Mouse (Mus musculus) CH12.LX (cell line): ENCODE results near the gene Gm4201.
"Not testable (repeated sequence)": the region's sequence is repeated elsewhere in the genome, so short reads cannot be mapped to it uniquely, and the experiment has no call there.

Experiments used
- BHLHE40 ChIP-seq: IDR thresholded peaks from 2 replicates; pipeline ENCODE4 v1.6.1; 2011; ENCODE audit warnings: mild to moderate bottlenecking, low read depth, low read length, improper control_type of control experiment
- CHD1 ChIP-seq: IDR thresholded peaks from 2 replicates; pipeline ENCODE4 v1.6.1; 2012; ENCODE audit warnings: low read depth, low read length, improper control_type of control experiment, inconsistent platforms
- CTCF ChIP-seq, 2 experiments: IDR thresholded peaks in 1 of 2; conservative IDR thresholded peaks in 1 of 2; 2 replicates each; pipeline ENCODE4 v1.5.1; 2011 to 2012; ENCODE audit warnings: low read depth in 2 of 2, low read length in 2 of 2, improper control_type of control experiment in 1 of 2, inconsistent platforms in 1 of 2, mild to moderate bottlenecking in 1 of 2, moderate library complexity in 1 of 2
- EP300 ChIP-seq: IDR thresholded peaks from 2 replicates; pipeline ENCODE4 v1.6.1; 2011; ENCODE audit warnings: low read length, improper control_type of control experiment
- MAFK ChIP-seq: IDR thresholded peaks from 2 replicates; pipeline ENCODE4 v1.6.1; 2011; ENCODE audit warnings: low read length, improper control_type of control experiment; ENCODE audit not compliant: insufficient replicate concordance
- MAX ChIP-seq: IDR thresholded peaks from 2 replicates; pipeline ENCODE4 v1.6.1; 2011; ENCODE audit warnings: low read length, improper control_type of control experiment
- MAZ ChIP-seq: IDR thresholded peaks from 2 replicates; pipeline ENCODE4 v1.6.1; 2012; ENCODE audit warnings: low read depth, mild to moderate bottlenecking, inconsistent platforms, low read length, improper control_type of control experiment, moderate library complexity
- MEF2A ChIP-seq: IDR thresholded peaks from 2 replicates; pipeline ENCODE4 v1.6.1; 2014; ENCODE audit warnings: low read depth, mild to moderate bottlenecking, inconsistent platforms, low read length, improper control_type of control experiment, borderline replicate concordance
- POLR2A ChIP-seq: IDR thresholded peaks from 2 replicates; pipeline ENCODE4 v1.6.1; 2011; ENCODE audit warnings: low read depth, mild to moderate bottlenecking, improper control_type of control experiment, low read length
- POLR2AphosphoS2 ChIP-seq: IDR thresholded peaks from 2 replicates; pipeline ENCODE4 v1.6.1; 2011; ENCODE audit warnings: low read depth, low read length, improper control_type of control experiment

- not testable (repeated sequence) for TF ChIP-seq CTCF (conservative IDR thresholded peaks at IDR 0.05 in 1 of 2, IDR thresholded peaks at IDR 0.05 in 1 of 2; ENCODE audit: low read depth in 2 of 2, low read length in 2 of 2); MAFK; POLR2A; POLR2AphosphoS2; EP300; MAX; MAZ; MEF2A; BHLHE40; CHD1
These were observed at the start of gene Gm4201 for GRCm38 (mm10) chr7:22565243-22565642.
